Mouse (Mus musculus): ENCODE data around the gene Gm3238.
A peak's percentile ranks its signal among the peaks of the same experiment; 100 is the strongest.
"Not testable (repeated sequence)": the region's sequence is repeated elsewhere in the genome, so short reads cannot be mapped to it uniquely, and the experiment has no call there.

The Gm3238 gene

GRCm38 (mm10) chr10:77741924-77742688, 29.0 kb downstream of the Gm3238 start, which contains the start of gene Gm18596:
Gm18596 (minus strand) TSS chr10:77742638.
- DNase-seq (ENCODE audit: low spot score), result not testable (repeated sequence)

GRCm38 (mm10) chr10:77738929-77739328, 32.2 kb downstream of the Gm3238 start:
- DNase-seq (ENCODE audit: low spot score), result no peak

- no peak for DNase-seq (ENCODE audit: low spot score)
Measured at GRCm38 (mm10) chr10:77735928-77736327, 35.2 kb downstream of the Gm3238 start.

GRCm38 (mm10) chr10:77729241-77729640, 41.9 kb downstream of the Gm3238 start:
- peak; percentile 30 for DNase-seq (ENCODE audit: low spot score)

- DNase-seq (ENCODE audit: low spot score), result no peak
Measured at GRCm38 (mm10) chr10:77728280-77728679, 42.8 kb downstream of the Gm3238 start.

- no peak for DNase-seq (ENCODE audit: low spot score)
Measured at GRCm38 (mm10) chr10:77726186-77726585, 44.9 kb downstream of the Gm3238 start, which contains the start of gene Gm10100. Gm10100 (plus strand) TSS chr10:77726486.

GRCm38 (mm10) chr10:77724855-77725254, 46.3 kb downstream of the Gm3238 start:
- DNase-seq (ENCODE audit: low spot score), result no peak
